Mouse (Mus musculus): ENCODE data around the gene Olfr1013.

The Olfr1013 gene

GRCm38 (mm10) chr2:85766798-85767197 lies at the start of gene Olfr1013:
Olfr1013 (plus strand) TSS chr2:85767098.
- POLR2A ChIA-PET, result no interaction called here
- CTCF ChIA-PET, result no interaction called here

GRCm38 (mm10) chr2:85725793-85726192 lies 41.1 kb upstream of the Olfr1013 start:
- ChIA-PET CTCF (no interaction called here), POLR2A (no interaction called here)

- CTCF ChIA-PET, result no interaction called here
- POLR2A ChIA-PET, result no interaction called here
These were observed 13.1 kb upstream of the Olfr1013 start for GRCm38 (mm10) chr2:85753822-85754221.

- ChIA-PET CTCF (no interaction called here), POLR2A (no interaction called here)
These were observed 4.2 kb upstream of the Olfr1013 start, which contains the start of gene Olfr1012 for GRCm38 (mm10) chr2:85762666-85763065. Olfr1012 (minus strand) TSS chr2:85762766.

- ChIA-PET CTCF (no interaction called here), POLR2A (no interaction called here)
These were observed 5.5 kb downstream of the Olfr1013 start, which contains the start of gene Olfr1014 for GRCm38 (mm10) chr2:85772413-85772812. Olfr1014 (plus strand) TSS chr2:85772713.

- POLR2A ChIA-PET, result no interaction called here
- CTCF ChIA-PET, result no interaction called here
These were observed 14.8 kb downstream of the Olfr1013 start, which contains the start of gene Olfr1015 for GRCm38 (mm10) chr2:85781717-85782116. Olfr1015 (plus strand) TSS chr2:85782017.

- CTCF ChIA-PET, result no interaction called here
These were observed 25.4 kb downstream of the Olfr1013 start for GRCm38 (mm10) chr2:85792331-85792730.

GRCm38 (mm10) chr2:85802444-85802843 lies 35.5 kb downstream of the Olfr1013 start, which contains the start of gene Olfr1016:
Olfr1016 (minus strand) TSS chr2:85802544.
- ChIA-PET CTCF (no interaction called here), POLR2A (no interaction called here)

More at GRCm38 (mm10) chr2:85792331-85792730, 25.4 kb downstream of the Olfr1013 start:
- POLR2A ChIA-PET, result interaction anchor here in 1 of 4 experiments (0.7 kb wide), 1 partner anchor 1109 kb away, joined by 3 read pairs; no protein-coding TSS in a partner anchor

GRCm38 (mm10) chr2:85804501-85804900 lies 37.6 kb downstream of the Olfr1013 start:
- ChIA-PET POLR2A (no interaction called here), CTCF (no interaction called here)

GRCm38 (mm10) chr2:85818179-85818578 lies 51.3 kb downstream of the Olfr1013 start, which contains the start of gene Olfr1018:
Olfr1018 (plus strand) TSS chr2:85818479.
- CTCF ChIA-PET, result no interaction called here
- POLR2A ChIA-PET, result no interaction called here
